Mouse (Mus musculus): ENCODE measurements at regions not wholly inside any gene's neighbourhood (a gene's known extent, or its start where the extent isn't known, plus 50 kb on each side); places are given as distances from the start of the nearest gene placed in this dataset.

DNA sequence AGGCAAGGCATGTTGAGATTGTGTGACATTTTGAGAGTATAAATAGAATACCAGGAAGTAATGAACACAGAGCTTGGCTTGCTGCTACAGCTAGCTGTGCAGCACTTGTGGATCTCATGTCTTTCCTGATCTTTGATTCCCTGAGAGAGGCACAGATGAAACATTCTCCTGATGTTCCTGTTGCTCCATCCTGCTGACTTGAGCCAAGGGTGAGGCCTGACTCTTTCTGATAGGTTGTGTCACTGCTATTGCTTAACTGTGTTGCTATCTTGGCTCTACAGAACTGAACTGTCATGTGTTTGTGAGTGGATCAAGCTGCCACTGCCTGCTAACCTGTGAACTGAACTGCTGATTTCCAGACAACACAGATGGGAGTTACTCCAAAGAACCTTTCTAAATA lies 344.5 kb upstream of the Robo1 start:
- TF ChIP-seq CTCF (IDR thresholded peaks at IDR 0.05; ENCODE audit: borderline replicate concordance, insufficient read depth, low read length) (no peak), POLR2A (IDR thresholded peaks at IDR 0.05; ENCODE audit: low read depth, low read length) (no peak)

Measured in embryonic fibroblast, embryonic 13.5 days (primary cell).